Mouse (Mus musculus) forebrain, embryonic 13.5 days (tissue): ENCODE data around the gene Zc3h12d. TPM values are rescaled to one million over a fixed set of nuclear protein-coding genes. Genes with fewer than 3 reads are reported as not detected.
"Not testable (repeated sequence)": the region's sequence is repeated elsewhere in the genome, so short reads cannot be mapped to it uniquely, and the experiment has no call there.

Source experiments
- ATAC-seq: fragments of 200-750 bp; cut with Nextera tagmentation; 2 replicates; pipeline ENCODE4 v1.8.0; 2017
- H3K27ac ChIP-seq: fragments of 300-500 bp; sonication (generic); 2 replicates; pipeline ENCODE4 v1.5.1; 2015; ENCODE audit warnings: inconsistent platforms, mild to moderate bottlenecking, moderate library complexity
- H3K27me3 ChIP-seq: fragments of 300-500 bp; sonication (generic); 2 replicates; pipeline ENCODE4 v1.6.1; 2015; ENCODE audit warnings: mild to moderate bottlenecking, inconsistent platforms
- H3K36me3 ChIP-seq: fragments of 300-500 bp; sonication (generic); 2 replicates; pipeline ENCODE4 v1.6.1; 2015; ENCODE audit warnings: mild to moderate bottlenecking, inconsistent platforms; ENCODE audit not compliant: poor library complexity, severe bottlenecking
- H3K4me1 ChIP-seq: fragments of 300-500 bp; sonication (generic); 2 replicates; pipeline ENCODE4 v1.6.1; 2015; ENCODE audit warnings: inconsistent platforms
- H3K4me2 ChIP-seq: fragments of 300-500 bp; sonication (generic); 2 replicates; pipeline ENCODE4 v1.6.1; 2015; ENCODE audit warnings: inconsistent platforms, mild to moderate bottlenecking, moderate library complexity
- H3K4me3 ChIP-seq: fragments of 300-500 bp; sonication (generic); 2 replicates; pipeline ENCODE4 v1.5.1; 2015; ENCODE audit warnings: mild to moderate bottlenecking, inconsistent platforms
- H3K9ac ChIP-seq: fragments of 300-500 bp; sonication (generic); 2 replicates; pipeline ENCODE4 v1.6.1; 2015; ENCODE audit warnings: mild to moderate bottlenecking, inconsistent platforms
- H3K9me3 ChIP-seq: fragments of 300-500 bp; sonication (generic); replicated peaks from 2 replicates; pipeline ENCODE4 v1.6.1; 2016; ENCODE audit warnings: inconsistent platforms
- WGBS: fragments of 180-500 bp; shearing (Covaris S2); methylation state at CpG from one replicate; pipeline ENCODE4 v1.1.7; 2015; 5-methylcytosine and 5-hydroxymethylcytosine counted together
- polyA plus RNA-seq: library from polyadenylated mRNA; unstranded; fragments of >200 nt; fragmentation: Nextera tagmentation; extraction: Ambion mirVana; gene quantifications from 2 replicates; pipeline ENCODE4 v1.2.1, GENCODE M21; 2015

The Zc3h12d gene
- polyA plus RNA-seq, 1 experiment from 2014 or later = not detected

DNA sequence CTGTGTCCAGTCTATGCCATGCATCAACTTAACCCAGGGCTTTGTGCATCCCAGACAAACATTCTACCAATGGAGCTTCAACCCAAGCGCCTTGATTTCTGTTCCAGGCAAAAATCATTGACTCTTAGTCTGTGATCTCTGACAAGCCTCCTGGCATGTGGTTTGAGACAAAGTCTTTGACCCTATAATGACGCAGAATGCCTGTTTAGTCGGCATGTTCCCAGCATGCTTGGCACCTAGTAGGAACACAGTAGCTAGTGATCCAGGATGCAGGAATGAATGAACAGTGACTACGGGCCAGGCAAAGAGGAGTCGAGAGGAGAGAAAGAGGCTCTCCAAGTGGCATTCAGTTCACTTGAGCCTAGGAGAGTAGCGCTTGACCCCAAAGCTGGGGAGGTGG lies 31.1 kb downstream of the Zc3h12d start:
- Histone ChIP-seq H3K4me2 (no peak overlapping the region), H3K9ac (no peak overlapping the region), H3K4me3 (no peak overlapping the region), H3K27ac (no peak overlapping the region), H3K27me3 (peaks cover 20% of the 10 kb centered on the region), H3K36me3 (no peaks in the 10 kb centered on the region), H3K9me3 (no peaks in the 10 kb centered on the region), H3K4me1 (peaks cover 8% of the 10 kb centered on the region)
- 95% methylated on average over 6 of the region's 6 CpGs for WGBS
- no peak for ATAC-seq

DNA sequence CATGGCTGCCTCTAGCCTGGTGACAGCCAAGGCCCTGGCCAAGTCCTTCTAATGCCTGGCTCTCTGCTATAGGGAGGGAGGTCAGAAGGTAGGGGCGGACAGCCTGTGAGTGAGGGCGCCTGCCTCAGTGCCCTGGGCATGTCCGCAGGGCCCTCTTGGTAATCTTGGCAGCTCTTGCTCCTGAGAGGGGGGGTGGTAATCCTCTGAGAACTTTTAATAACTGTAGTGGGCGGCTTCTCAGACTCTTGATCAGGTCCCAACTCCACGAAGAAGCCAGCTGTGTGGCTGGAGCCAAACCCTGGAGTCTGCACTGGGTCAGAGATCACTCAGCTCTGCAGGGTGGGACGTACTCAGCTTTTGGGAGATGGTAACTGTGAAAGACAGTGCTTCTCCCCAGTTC lies 31.9 kb downstream of the Zc3h12d start:
- H3K27ac ChIP-seq = no peak overlapping the region
- H3K27me3 ChIP-seq = peaks cover 20% of the 10 kb centered on the region
- no peaks in the 10 kb centered on the region for H3K9me3 ChIP-seq
- WGBS = 69% methylated on average over 6 of the region's 6 CpGs
- H3K4me1 ChIP-seq = peaks cover 8% of the 10 kb centered on the region
- H3K4me3 ChIP-seq = no peak overlapping the region
- no peaks in the 10 kb centered on the region for H3K36me3 ChIP-seq
- ATAC-seq = no peak
- no peak overlapping the region for H3K9ac ChIP-seq
- H3K4me2 ChIP-seq = no peak overlapping the region

DNA sequence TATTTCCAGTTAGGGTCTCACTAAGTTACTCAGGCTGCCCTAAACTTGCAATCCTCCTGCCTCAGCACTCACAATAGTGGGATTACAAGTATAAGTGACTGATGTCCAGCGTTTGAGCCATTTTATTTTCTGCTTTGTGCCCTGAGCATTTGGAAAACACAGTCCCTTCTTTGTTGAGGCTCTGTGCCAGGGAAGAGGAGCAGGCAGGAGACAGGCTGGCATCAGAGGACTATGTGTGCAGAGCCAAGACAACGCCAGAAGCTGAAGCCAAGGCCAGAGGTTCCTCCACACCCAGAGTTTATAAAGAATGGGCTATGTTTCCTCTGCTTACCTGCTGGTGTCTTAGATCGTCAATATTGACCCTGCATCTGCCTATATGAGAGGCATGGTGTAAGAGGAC lies 32.5 kb downstream of the Zc3h12d start:
- no peak overlapping the region for H3K4me3 ChIP-seq
- no peaks in the 10 kb centered on the region for H3K9me3 ChIP-seq
- no peak for ATAC-seq
- 77% methylated on average over 3 of the region's 3 CpGs for WGBS
- H3K4me2 ChIP-seq = no peak overlapping the region
- no peaks in the 10 kb centered on the region for H3K36me3 ChIP-seq
- H3K27me3 ChIP-seq = peaks cover 20% of the 10 kb centered on the region
- H3K4me1 ChIP-seq = peaks cover 8% of the 10 kb centered on the region
- no peak overlapping the region for H3K9ac ChIP-seq
- H3K27ac ChIP-seq = no peak overlapping the region

DNA sequence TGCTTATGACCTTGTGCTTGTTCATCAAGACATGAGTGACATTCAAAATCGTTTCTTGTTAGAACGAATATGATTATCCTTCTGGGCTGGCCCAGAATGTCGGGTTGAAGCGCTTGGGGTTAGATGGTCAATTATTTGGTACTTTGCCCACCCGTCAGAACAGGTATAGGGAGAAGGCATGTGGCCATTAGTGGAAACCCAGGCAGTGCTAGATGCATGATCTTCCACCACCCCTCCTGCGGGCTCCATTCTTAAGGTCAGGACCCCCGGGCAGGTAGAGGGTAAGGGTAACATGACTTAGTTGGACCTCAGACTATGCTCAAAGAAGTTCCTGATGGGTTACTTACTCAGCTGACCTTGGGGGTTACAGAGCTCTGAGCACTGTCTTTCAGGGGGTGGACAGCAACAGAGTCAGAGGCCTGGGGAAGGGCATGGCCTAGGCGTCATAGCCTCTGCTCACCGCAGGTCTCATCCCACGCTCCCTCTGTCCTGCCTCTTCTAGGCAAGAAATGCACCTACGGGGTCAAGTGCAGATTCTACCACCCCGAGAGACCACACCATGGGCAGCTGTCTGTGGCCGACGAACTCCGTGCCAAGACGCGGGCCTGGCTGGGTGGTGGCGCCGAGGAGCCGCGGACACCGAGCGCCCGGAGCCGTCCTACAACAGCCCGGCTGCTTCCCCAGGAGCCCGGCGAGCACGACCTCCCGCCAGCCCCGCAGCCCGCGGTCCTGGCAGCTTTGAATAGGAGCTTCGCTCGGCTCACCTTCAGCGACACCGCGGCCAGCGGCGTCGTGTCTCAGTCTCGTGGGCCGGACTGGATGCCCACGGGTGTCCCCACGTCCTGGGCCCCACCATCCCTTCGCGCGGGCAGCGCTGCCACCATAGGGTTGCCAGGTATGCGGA lies 34.7 kb downstream of the Zc3h12d start:
- Histone ChIP-seq H3K36me3 (no peaks in the 10 kb centered on the region), H3K9me3 (no peaks in the 10 kb centered on the region), H3K4me3 (peak overlapping the region; percentile 39), H3K4me2 (peak overlapping the region; percentile 72), H3K9ac (peak overlapping the region; percentile 61), H3K27me3 (peaks cover 20% of the 10 kb centered on the region), H3K27ac (no peak overlapping the region), H3K4me1 (peaks cover 15% of the 10 kb centered on the region)
- WGBS = 17% methylated on average over 50 of the region's 50 CpGs
- ATAC-seq = peak; percentile 17; the same call in 1 of the 2 replicates

DNA sequence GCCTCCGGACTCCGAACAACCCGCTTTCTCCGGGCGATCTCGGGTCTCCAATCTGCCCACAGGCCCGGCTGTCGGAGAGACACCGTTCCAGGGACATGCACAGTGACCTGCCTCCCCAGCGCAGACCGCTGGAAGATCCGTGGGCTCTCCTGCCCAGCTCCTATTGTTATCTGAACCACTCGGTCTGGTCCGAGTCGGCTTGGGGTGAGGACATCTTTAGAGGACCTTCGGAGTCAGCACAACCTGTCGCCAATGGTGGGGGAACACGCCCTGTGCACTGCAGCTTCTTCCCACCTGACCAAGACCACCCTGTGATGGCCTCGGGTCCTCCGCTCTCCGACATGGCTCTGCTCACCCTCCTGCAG lies 35.4 kb downstream of the Zc3h12d start:
- no peaks in the 10 kb centered on the region for H3K36me3 ChIP-seq
- peak overlapping the region; percentile 72 for H3K4me2 ChIP-seq
- H3K4me3 ChIP-seq = peak overlapping the region; percentile 39
- H3K27ac ChIP-seq = no peak overlapping the region
- peaks cover 20% of the 10 kb centered on the region for H3K27me3 ChIP-seq
- H3K9me3 ChIP-seq = no peaks in the 10 kb centered on the region
- ATAC-seq = no peak
- 20% methylated on average over 21 of the region's 21 CpGs for WGBS
- peaks cover 15% of the 10 kb centered on the region for H3K4me1 ChIP-seq
- H3K9ac ChIP-seq = peak overlapping the region; percentile 61

DNA sequence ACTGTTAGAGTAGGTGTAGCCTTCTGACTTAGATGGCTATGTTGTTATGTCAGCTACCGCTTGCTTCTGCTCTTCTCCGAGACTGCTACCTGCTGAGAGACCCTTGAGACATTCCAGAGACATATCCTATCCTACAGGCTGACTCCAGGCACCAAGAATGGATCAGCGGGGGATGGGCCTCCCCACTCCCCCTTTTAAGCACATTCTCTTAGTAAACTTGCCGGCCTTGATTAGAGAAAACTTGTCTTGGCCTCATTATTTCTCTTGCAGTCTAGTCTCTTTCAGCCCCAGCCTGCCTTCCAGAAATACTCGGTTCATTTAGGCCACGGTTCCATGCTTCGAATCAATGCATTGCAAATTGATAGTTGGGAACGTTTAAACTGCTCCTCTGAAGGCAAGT lies 37.5 kb downstream of the Zc3h12d start:
- no peaks in the 10 kb centered on the region for H3K36me3 ChIP-seq
- ATAC-seq = no peak
- no peaks in the 10 kb centered on the region for H3K9me3 ChIP-seq
- H3K4me3 ChIP-seq = no peak overlapping the region
- 35% methylated on average over 8 of the region's 8 CpGs for WGBS
- no peak overlapping the region for H3K27ac ChIP-seq
- no peak overlapping the region for H3K9ac ChIP-seq
- no peak overlapping the region for H3K4me2 ChIP-seq
- H3K4me1 ChIP-seq = peaks cover 15% of the 10 kb centered on the region
- H3K27me3 ChIP-seq = peaks cover 20% of the 10 kb centered on the region

DNA sequence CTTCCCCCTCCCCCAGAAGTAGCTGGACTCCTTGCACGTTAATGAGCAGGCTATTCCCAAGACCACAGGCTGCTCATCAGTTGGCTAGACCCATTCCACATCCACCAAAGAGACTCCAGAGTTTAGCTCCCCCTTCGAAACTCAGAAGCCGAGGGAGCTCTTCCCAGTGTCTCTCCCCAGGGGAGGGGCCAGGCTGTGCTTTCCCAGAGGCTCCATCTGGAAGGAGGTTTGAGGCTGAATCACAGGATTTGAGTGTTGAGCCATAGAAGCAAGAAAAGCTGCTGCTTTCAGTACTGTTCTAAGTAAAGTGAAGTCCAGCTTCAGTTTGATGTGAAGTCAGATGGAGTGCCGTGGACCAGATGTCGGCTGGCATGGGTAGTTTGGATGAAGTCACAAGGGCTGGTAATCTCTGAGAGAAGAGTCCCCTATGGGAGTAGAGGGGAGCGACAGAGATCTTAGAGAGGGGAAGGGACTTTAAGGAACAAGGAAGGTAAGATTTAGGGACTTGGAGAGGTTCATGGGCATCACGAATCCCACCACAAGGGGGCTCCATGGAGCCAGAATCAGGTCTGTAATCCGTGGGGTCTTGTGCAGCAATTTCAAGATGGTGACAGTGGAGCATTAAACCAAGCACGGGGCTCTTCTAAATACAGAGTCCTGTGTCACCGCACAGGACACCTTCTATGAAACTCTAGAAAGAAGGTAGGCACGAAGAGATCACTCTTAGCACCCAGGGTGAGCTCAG lies 38.5 kb downstream of the Zc3h12d start:
- H3K4me3 ChIP-seq = no peak overlapping the region
- H3K4me1 ChIP-seq = peaks cover 15% of the 10 kb centered on the region
- WGBS = 64% methylated on average over 11 of the region's 11 CpGs
- no peaks in the 10 kb centered on the region for H3K36me3 ChIP-seq
- no peaks in the 10 kb centered on the region for H3K9me3 ChIP-seq
- H3K27ac ChIP-seq = no peak overlapping the region
- H3K9ac ChIP-seq = no peak overlapping the region
- H3K27me3 ChIP-seq = peaks cover 20% of the 10 kb centered on the region
- H3K4me2 ChIP-seq = no peak overlapping the region
- peak; percentile 44; the same call in 1 of the 2 replicates for ATAC-seq

DNA sequence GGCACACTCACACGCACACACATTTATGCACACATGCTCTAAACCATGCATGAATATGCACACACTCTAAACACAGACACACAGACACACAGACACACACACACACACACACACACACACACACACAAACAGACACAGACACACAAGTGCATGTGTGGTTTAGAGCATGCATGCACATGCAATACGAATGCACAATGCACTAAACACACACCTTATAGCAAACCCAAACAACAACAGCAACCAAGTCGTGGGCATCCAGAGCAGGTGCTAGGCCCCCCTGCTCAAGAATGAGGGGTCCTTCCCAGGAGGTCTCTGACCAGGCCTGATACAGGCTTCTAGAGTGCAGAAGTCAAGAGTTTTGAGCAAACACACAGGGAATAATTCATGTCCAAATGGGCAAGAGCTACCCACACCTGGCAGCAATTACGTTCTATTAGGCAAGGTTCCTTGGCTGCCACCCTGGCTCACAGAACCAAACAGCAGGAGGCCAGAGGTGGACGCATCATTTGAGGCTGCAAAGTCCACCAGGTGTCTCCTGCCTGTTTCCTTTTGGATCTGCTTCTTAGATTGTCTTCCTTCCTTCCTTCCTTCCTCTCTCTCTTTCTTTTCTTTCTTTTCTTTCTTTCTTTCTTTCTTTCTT lies 39.2 kb downstream of the Zc3h12d start:
- no peak overlapping the region for H3K4me3 ChIP-seq
- peaks cover 18% of the 10 kb centered on the region for H3K27me3 ChIP-seq
- no peak overlapping the region for H3K9ac ChIP-seq
- ATAC-seq = no peak
- peaks cover 15% of the 10 kb centered on the region for H3K4me1 ChIP-seq
- WGBS = 84% methylated on average over 5 of the region's 5 CpGs
- no peak overlapping the region for H3K27ac ChIP-seq
- H3K36me3 ChIP-seq = no peaks in the 10 kb centered on the region
- no peak overlapping the region for H3K4me2 ChIP-seq
- H3K9me3 ChIP-seq = no peaks in the 10 kb centered on the region

DNA sequence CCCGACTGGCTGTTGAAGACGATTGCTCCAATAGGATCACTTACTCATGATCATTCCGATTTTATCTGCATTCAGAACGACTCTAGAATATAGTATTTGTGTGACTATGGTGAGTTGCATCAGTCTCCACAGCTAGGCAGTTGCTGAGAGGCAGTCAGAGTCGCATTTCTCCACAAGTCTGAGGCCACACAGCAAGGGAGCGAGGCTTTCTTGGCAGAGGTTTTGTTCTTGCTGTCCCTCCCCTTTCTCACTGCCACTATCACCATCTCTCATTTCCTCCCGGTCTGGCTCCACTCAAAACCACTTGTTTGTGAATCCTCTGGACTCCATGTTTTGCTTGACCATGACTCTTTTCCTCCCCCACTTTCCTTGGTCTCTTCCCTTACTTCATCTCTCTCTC lies 41.9 kb downstream of the Zc3h12d start:
- ATAC-seq = no peak
- H3K4me1 ChIP-seq = peaks cover 7% of the 10 kb centered on the region; the same call in 1 of the 2 replicates
- H3K4me3 ChIP-seq = no peak overlapping the region
- H3K27me3 ChIP-seq = no peaks in the 10 kb centered on the region; the same call in 1 of the 2 replicates
- H3K36me3 ChIP-seq = no peaks in the 10 kb centered on the region
- WGBS = 82% methylated on average over 7 of the region's 7 CpGs
- H3K9me3 ChIP-seq = no peaks in the 10 kb centered on the region
- no peak overlapping the region for H3K27ac ChIP-seq
- H3K4me2 ChIP-seq = no peak overlapping the region
- no peak overlapping the region for H3K9ac ChIP-seq

DNA sequence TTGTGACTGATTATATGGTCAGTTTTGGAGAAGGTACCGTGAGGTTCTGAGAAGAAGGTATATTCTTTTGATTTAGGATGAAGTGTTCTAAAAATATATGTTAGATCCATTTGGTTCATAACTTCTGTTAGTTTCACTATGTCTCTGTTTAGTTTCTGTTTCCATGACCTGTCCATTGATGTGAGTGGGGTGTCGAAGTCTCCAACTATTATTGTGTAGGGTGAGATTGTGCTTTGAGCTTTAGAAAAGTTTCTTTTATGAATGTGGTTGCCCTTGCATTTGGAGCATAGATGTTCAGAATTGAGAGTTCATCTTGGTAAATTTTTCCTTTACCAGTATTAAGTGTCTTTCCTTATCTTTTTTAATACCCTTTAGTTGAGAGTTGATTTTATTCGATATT lies 48.0 kb downstream of the Zc3h12d start:
- not testable (repeated sequence) for ATAC-seq, H3K27me3 ChIP-seq, H3K4me1 ChIP-seq, H3K9ac ChIP-seq, H3K9me3 ChIP-seq, H3K27ac ChIP-seq, H3K4me3 ChIP-seq, H3K36me3 ChIP-seq, H3K4me2 ChIP-seq
- WGBS = 96% methylated on average over 3 of the region's 3 CpGs

DNA sequence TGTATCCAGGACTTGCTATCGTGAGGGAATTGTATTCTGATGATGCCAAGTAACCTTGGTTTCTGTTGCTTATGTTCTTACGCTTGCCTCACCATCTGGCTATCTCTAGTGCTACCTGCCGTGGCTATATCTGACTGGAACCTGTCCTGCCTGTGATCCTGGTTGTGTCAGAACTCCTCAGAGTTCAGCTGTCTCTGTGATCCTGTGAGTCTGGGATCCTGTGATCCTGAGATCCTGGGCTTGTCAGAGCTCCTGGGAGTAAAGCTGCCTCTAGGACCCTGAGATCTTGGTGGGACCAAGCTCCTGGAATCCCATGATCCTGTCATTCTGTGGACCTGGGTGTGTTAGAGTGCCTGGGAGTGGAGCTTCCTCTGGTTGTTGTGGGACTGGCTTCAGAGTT lies 49.7 kb downstream of the Zc3h12d start:
- no peak for ATAC-seq

DNA sequence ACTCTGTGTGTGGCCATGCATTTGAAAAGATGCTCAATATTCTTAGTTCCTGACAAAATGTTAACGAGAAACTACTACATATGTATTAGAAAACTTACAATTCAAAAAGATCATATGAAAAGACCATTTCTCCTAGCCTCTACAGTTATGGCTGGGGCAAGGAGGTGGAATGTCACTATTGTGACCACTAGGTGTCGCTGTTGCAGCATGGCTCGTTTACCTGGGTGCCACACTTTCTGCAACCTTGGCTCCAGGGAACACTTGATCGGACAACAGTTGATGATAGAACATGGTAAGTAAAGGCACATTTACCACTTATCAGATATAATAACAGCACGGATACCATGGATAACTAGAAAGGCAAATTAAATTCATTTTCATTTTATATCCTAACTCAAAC lies 51.3 kb downstream of the Zc3h12d start:
- Histone ChIP-seq H3K27me3 (no peaks in the 10 kb centered on the region), H3K9me3 (no peaks in the 10 kb centered on the region), H3K27ac (no peak overlapping the region), H3K36me3 (no peaks in the 10 kb centered on the region), H3K9ac (no peak overlapping the region), H3K4me3 (no peak overlapping the region), H3K4me2 (no peak overlapping the region), H3K4me1 (no peaks in the 10 kb centered on the region)
- peak; percentile 90 for ATAC-seq
- 8% methylated on average over 5 of the region's 5 CpGs for WGBS

More for the DNA sequence above, 49.7 kb downstream of the Zc3h12d start:
- Histone ChIP-seq H3K27ac (no peak overlapping the region), H3K36me3 (no peaks in the 10 kb centered on the region), H3K27me3 (no peaks in the 10 kb centered on the region), H3K4me2 (no peak overlapping the region), H3K9me3 (no peaks in the 10 kb centered on the region), H3K4me3 (no peak overlapping the region), H3K9ac (no peak overlapping the region), H3K4me1 (no peaks in the 10 kb centered on the region)
- 90% methylated on average over 3 of the region's 3 CpGs for WGBS
